Mouse (Mus musculus) kidney, postnatal 0 days (tissue): Measurements from ENCODE around the gene Trub2. TPM values are rescaled to one million over a fixed set of nuclear protein-coding genes. Genes with fewer than 3 reads are reported as not detected.

ENCODE experiments used
- ATAC-seq: fragments of 200-750 bp; cut with Nextera tagmentation; replicated peaks from 2 replicates; pipeline ENCODE4 v1.8.0; 2017; ENCODE audit warnings: low read depth, moderate number of reproducible peaks, moderate TSS enrichment, moderate library complexity; ENCODE audit not compliant: low FRiP score
- DNase-seq: peaks from one replicate; pipeline ENCODE4 v3.0.0-alpha.2; 2016; ENCODE audit warnings: low spot score
- H3K27ac ChIP-seq: fragments of 300-500 bp; sonication (generic); 2 replicates; pipeline ENCODE4 v1.5.1; 2014; ENCODE audit warnings: mild to moderate bottlenecking
- H3K27me3 ChIP-seq: fragments of 300-500 bp; sonication (generic); 2 replicates; pipeline ENCODE4 v1.6.1; 2014; ENCODE audit warnings: low read length, mixed read lengths; ENCODE audit not compliant: insufficient read depth
- H3K36me3 ChIP-seq: fragments of 300-500 bp; sonication (generic); 2 replicates; pipeline ENCODE4 v1.6.1; 2014; ENCODE audit warnings: low read length, mixed read lengths; ENCODE audit not compliant: insufficient read depth
- H3K4me1 ChIP-seq: fragments of 300-500 bp; sonication (generic); replicated peaks from 2 replicates; pipeline ENCODE4 v1.6.1; 2014; ENCODE audit warnings: antibody characterized with exemption, low read length, mixed read lengths; ENCODE audit not compliant: insufficient read depth
- H3K4me2 ChIP-seq: fragments of 300-500 bp; sonication (generic); 2 replicates; pipeline ENCODE4 v1.6.1; 2014; ENCODE audit warnings: mild to moderate bottlenecking, low read length, moderate library complexity, mixed read lengths
- H3K4me3 ChIP-seq: fragments of 300-500 bp; sonication (generic); replicated peaks from 2 replicates; pipeline ENCODE4 v1.5.1; 2014; ENCODE audit warnings: low read depth, low read length
- H3K9ac ChIP-seq: fragments of 300-500 bp; sonication (generic); 2 replicates; pipeline ENCODE4 v1.6.1; 2014; ENCODE audit warnings: low read depth, low read length
- H3K9me3 ChIP-seq: fragments of 300-500 bp; sonication (generic); replicated peaks from 2 replicates; pipeline ENCODE4 v1.6.1; 2016; ENCODE audit warnings: low read length, inconsistent platforms, mixed read lengths
- CTCF ChIP-seq: IDR thresholded peaks from 2 replicates; pipeline ENCODE4 v1.5.1; 2016; ENCODE audit warnings: antibody characterized with exemption, low read depth, mild to moderate bottlenecking, moderate library complexity
- WGBS: fragments of 180-500 bp; shearing (Covaris S2); extraction: QIAGEN DNeasy Blood & Tissue Kit; methylation state at CpG from one replicate; pipeline ENCODE4 v1.1.7; 2014; 5-methylcytosine and 5-hydroxymethylcytosine counted together
- polyA plus RNA-seq: library from polyadenylated mRNA; unstranded; fragments of >200 nt; fragmentation: Nextera tagmentation; extraction: Ambion mirVana; gene quantifications from 2 replicates; pipeline ENCODE4 v1.2.1, GENCODE M21; 2015

The Trub2 gene
- polyA plus RNA-seq, 1 experiment from 2014 or later = 24.1 TPM

DNA sequence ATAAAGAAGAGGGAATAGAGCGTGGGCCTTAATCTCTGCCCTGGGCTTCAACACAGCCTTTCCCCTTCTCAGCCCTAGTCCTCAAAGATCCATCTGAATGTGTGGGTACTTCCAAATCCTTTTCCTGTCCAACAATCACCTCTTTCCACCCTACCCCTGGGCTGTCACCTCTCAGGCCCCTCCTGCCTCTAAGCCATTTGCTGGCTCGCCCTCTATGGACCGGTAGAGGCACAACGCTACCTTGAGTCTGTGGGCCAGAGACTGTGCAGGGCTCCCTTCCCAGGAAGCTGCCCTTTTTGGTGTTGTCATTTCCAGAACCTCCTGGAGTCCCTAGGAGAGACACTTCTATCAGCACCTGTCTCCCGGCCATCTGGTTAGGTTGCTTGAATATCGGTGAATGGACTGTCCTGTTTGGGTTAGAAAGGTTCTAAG lies 15.1 kb upstream of the Trub2 start:
- Histone ChIP-seq H3K4me1 (peaks cover 9% of the 10 kb centered on the region; the same call in 1 of the 2 replicates), H3K9ac (peak overlapping the region; percentile 88), H3K36me3 (peaks cover 30% of the 10 kb centered on the region), H3K9me3 (no peaks in the 10 kb centered on the region), H3K27me3 (no peaks in the 10 kb centered on the region), H3K27ac (no peak overlapping the region), H3K4me2 (peak overlapping the region; percentile 94), H3K4me3 (peak overlapping the region; percentile 88)
- TF ChIP-seq CTCF = peak; percentile 58
- ATAC-seq (0 out of 2 replicates have a peak, but pooled peaks have one; percentile 23), DNase-seq (peak; percentile 52)
- WGBS = 17% methylated on average over 6 of the region's 6 CpGs

DNA sequence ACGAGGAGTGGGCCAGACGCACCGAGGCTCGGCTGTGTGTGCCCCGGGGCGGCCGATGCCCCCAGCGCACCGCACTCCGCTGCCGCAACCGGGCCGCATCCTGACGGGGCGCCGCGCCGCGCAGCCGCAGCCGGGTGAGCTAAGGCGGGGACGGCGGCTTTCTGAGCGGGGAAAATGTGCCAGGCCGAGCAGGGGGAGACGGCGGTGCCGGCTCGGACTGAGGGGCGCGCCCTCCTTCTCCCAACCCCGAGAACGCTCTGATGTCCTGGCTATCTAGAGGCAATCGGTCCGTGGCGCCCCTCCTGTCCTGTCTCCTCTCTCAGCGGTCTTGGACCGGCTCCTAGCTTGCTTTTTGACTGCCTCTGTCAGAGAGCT lies 14.5 kb upstream of the Trub2 start:
- under 1% methylated on average over 39 of the region's 39 CpGs for WGBS
- peaks cover 9% of the 10 kb centered on the region; the same call in 1 of the 2 replicates for H3K4me1 ChIP-seq
- TF ChIP-seq CTCF = no peak
- peak overlapping the region; percentile 94 for H3K4me2 ChIP-seq
- H3K9me3 ChIP-seq = no peaks in the 10 kb centered on the region
- peak; percentile 10; the same call in 1 of the 2 replicates for ATAC-seq
- DNase-seq = peak; percentile 29
- H3K27me3 ChIP-seq = no peaks in the 10 kb centered on the region
- H3K36me3 ChIP-seq = peaks cover 24% of the 10 kb centered on the region
- peak overlapping the region; percentile 88 for H3K4me3 ChIP-seq
- H3K27ac ChIP-seq = peak overlapping the region; percentile 66
- H3K9ac ChIP-seq = peak overlapping the region; percentile 88

DNA sequence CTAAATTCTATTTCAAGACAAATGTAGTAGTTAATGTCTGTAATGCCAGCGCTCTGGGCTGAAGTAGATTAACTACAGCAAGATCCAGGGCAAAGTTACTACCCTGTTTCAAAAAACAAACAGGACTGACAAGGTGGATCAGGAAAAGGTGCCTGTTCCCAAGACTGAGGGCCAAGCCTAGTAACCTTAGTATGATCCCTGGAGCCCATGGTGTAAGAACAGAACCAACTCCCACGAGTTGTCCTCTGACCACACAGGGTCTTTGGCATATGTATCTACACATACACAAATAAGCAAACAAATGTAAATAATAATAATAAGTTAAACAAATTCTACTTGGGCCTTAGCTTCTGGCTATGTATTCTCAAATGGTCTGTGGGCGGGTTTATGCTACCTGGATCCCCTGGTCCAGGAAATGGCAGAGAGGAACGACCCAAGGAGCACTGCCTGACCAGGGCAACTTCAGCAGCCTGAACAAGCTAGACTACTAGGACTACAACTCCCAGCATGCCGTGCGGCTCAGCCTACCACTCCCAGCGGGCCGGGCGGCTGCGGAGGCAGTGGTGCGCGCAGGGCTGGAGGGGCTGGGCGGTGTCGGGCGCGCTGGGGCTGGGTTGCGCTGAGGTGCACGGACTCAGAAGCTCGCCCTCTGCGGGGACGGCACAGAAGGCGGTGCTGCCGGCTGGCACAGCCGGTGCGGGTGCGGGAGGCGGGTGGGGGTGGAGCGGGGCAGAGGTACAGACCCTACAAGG lies 13.9 kb upstream of the Trub2 start, which contains the start of gene Slc27a4:
Slc27a4 (plus strand) TSS at position 560 of the 752 bp plus-strand sequence.
- Histone ChIP-seq H3K27ac (peak within 1 kb of the TSS; percentile 66), H3K4me3 (peak within 1 kb of the TSS; percentile 88), H3K9ac (peak within 1 kb of the TSS; percentile 88), H3K27me3 (no peaks in the 10 kb centered on the region), H3K36me3 (peaks cover 18% of the 10 kb centered on the region), H3K9me3 (no peaks in the 10 kb centered on the region), H3K4me2 (peak within 1 kb of the TSS; percentile 94), H3K4me1 (peaks cover 9% of the 10 kb centered on the region; the same call in 1 of the 2 replicates)
- ATAC-seq = peak; percentile 94
- 4% methylated on average over 28 of the region's 28 CpGs for WGBS
- peak; percentile 97 for DNase-seq
- TF ChIP-seq CTCF = no peak; the same call in 1 of the 2 replicates

- DNase-seq (no peak), ATAC-seq (no peak)
- TF ChIP-seq CTCF = no peak
- Histone ChIP-seq H3K4me2 (no peak overlapping the region), H3K9me3 (no peaks in the 10 kb centered on the region), H3K9ac (no peak overlapping the region), H3K27ac (no peak overlapping the region), H3K27me3 (no peaks in the 10 kb centered on the region), H3K36me3 (peaks cover 19% of the 10 kb centered on the region), H3K4me3 (no peak overlapping the region), H3K4me1 (no peaks in the 10 kb centered on the region)
- WGBS = 91% methylated on average over 2 of the region's 2 CpGs
These were observed 4.6 kb upstream of the Trub2 start for GRCm38 (mm10) chr2:29792772-29793487.

DNA sequence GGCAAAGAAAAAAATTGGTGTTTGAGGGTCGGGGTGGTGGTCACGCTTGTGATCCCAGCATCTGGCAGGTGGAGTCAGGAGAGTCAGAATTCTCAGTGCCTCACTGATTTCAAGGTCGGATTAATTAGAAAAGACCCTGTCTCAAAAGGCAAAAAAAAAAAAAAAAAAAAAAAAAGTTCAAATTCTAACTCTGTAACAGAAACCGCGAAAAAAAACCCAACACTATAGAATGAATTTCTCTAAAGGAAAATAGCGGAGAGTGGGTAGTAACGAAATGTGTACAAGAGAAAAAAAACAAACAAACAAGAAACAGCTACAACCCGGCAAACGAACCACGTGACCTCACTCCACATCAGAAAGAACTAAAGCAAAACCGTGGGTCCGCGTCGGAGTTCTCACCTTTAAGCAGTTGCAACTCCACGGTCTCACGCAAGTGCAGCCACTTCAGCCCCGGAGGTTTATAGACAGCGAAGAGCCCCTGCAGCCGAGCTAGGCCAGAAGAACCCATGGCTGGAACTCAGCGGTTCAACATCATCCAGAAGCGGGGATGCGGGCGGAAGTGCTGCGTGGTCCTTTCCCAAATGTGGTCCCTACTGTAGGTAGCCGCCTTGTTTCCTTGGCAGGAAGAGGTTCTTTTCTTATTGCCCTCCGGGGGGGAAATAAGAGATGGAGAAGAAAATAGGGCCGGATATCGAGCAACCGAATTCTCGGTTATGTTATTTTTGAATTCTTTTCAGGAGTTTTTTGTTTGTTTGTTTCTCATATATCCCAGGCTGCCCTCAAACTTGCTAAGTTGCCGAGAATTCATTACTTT lies 991 bp downstream of the Trub2 start, which contains the start of gene Coq4:
Coq4 (plus strand) TSS at position 390 of the 814 bp plus-strand sequence.
- peaks cover 3% of the 10 kb centered on the region; the same call in 1 of the 2 replicates for H3K4me1 ChIP-seq
- H3K27me3 ChIP-seq = no peaks in the 10 kb centered on the region
- WGBS = 2% methylated on average over 31 of the region's 31 CpGs
- no peak for TF ChIP-seq CTCF
- H3K27ac ChIP-seq = peak within 1 kb of the TSS; percentile 70
- ATAC-seq = peak; percentile 84
- DNase-seq = peak; percentile 97
- no peaks in the 10 kb centered on the region for H3K9me3 ChIP-seq
- peak within 1 kb of the TSS; percentile 68 for H3K4me3 ChIP-seq
- H3K9ac ChIP-seq = peak within 1 kb of the TSS; percentile 70
- peaks cover 42% of the 10 kb centered on the region for H3K36me3 ChIP-seq
- H3K4me2 ChIP-seq = peak within 1 kb of the TSS; percentile 90
